Mouse (Mus musculus) T-helper 1 cell (primary cell): ENCODE measurements at regions not wholly inside any gene's neighbourhood (a gene's known extent, or its start where the extent isn't known, plus 50 kb on each side); places are given as distances from the start of the nearest gene placed in this dataset.

Experiments
- in situ Hi-C: fragments of 300-600 bp; cut with MboI, MseI; formaldehyde crosslinking; loops from one replicate; pipeline ENCODE4 v1.15.1; 2025; ENCODE audit warnings: high pct_unique_total_duplicates

DNA sequence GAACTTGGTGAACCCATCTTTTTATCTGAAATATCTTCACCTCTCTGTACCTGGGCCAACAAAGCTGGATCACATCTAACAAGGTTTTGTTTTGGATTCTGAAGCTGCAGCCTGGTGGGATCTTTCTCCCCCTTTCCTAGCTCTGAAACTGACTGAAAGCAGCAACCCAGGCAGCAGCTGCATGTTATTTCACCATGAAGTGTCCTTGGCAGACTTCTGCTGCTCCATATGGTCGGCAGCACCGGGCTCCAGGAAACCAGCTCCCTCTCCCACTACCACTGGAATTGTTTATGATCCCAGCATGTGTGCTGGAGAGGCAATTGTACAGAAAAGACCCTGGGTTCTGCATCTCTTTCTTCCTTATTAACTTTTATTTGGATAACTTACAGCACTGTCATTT is 145.0 kb downstream of the Spata18 start:
- in situ Hi-C loops, result no loop called here

DNA sequence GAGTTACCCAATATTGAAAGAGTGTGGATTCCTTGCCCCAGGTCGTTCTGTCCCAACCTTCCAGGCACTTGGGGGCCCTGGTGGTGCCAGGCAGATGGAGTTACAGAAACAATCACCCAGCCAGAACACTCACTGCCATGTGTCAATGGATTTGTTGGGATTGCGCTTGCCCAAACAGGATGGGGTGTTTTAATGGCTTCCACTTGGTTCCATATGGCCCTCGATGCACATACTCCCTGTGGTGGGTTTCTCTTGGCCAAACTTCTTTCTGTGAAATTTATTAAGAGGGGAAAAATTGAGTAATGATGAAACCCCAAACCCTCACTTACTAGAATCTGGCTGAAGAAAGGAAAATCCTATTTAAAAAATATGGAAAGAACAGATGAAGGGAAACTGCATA is 146.8 kb downstream of the Spata18 start:
- in situ Hi-C loops, result no loop called here

DNA sequence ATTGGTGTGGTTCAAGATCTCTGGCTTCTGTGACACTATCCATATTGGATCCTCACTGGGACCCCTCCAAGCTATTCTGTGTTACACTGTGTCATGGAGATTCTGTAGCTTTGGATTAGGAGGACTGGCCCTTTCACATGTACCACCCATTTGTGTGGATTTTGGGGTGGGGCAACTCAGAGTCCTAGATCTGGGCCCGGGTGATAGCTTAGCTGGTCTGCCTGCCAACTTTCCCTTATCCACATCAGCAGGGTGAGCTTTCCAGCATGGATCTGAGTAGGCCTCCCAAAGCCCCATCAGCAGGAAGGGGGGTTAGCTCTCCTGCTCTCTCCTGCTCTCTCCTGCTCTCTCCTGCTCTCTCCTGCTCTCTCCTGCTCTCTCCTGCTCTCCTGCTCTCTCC is 152.3 kb downstream of the Spata18 start:
- in situ Hi-C loops, result no loop called here

DNA sequence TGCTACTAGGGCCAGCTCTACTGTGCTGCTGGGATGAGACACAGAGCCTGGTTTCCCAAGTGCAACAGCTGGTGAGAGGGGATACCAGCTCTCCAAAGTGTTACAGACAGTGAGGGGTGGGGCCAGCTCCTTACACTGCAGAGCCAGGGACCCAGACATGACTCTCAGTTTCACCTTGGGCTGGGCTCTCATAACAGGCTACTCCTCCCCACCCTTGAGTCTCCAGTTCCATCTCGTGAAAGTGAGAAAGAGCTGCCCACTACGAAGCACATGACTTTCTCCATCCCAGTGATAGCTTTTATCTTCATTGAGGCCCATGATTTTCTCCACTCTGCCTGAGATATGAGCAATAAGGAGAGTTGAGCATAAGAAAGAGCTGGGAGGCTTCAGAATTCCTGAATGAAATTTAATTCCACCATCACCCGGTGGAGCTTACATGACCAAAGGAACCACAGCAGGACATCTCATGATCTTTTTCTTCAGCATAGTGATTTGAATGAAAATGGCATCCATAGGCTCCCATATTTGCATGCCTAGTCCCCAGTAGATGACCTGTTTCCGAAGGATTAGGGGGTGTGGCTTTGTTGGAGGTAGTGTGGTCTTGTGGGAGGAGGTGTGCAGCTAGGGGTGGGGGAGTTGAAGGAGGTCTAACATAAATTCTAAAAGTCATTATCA is 153.5 kb downstream of the Spata18 start:
- in situ Hi-C loops, result no loop called here

DNA sequence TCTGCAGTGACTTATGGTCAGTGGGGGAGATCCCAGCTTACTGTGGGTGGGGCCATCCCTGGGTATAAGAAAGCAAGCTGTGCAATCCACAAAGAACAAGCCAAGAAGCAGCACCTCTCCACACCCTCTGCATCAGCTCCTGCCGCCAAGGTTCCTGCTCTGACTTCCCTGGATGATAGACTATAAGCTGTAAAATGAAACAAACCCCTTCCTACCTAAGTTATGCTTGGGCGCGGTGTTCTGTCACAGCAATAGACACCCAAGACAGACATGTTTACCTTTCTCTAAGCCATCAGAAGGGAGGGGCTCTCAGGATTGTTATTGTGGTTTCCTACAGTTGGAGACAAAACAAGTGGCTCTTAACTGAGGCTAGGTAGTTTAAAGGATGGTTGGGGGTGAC is 159.5 kb downstream of the Spata18 start:
- in situ Hi-C loops, result no loop called here

DNA sequence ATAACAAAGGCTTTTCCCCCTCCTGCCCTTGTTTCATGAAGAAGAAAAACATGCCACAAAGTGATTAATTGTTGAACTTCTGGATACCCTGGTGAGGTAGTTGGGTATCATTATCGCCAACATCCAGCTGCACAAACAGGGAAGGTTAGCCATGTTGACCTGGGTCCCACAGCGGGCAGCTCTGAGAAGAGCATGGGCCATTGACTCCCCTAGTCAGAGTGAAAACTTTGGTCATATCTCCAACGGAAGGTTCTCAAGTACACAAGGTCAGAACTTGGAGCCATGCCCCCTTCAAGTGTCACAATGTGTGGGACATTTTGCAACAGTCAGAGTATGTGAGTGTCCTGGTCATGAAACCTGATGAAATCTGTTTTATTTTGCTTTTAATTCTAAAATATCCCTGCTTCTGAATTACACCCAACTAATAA is 159.9 kb downstream of the Spata18 start:
- in situ Hi-C loops, result no loop called here

DNA sequence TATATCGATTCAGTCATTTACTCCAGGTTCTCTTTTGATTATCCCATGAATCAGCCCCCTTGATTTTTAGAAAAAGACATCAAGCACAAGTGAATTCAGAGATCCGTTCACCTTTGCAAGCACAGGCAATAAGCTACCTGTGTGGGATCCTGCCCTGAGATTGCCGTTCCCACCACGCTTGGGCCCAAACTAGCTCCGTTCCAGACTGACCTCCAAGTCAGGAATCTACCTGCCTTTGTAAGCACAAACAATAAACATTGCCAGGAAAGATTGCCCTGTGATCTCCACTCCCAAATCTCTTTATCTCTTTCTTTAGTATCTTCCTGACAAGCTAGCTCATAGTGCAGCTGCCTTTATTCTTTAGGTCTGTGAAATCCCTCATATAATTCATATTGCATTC is 164.6 kb downstream of the Spata18 start:
- in situ Hi-C loops, result no loop called here

DNA sequence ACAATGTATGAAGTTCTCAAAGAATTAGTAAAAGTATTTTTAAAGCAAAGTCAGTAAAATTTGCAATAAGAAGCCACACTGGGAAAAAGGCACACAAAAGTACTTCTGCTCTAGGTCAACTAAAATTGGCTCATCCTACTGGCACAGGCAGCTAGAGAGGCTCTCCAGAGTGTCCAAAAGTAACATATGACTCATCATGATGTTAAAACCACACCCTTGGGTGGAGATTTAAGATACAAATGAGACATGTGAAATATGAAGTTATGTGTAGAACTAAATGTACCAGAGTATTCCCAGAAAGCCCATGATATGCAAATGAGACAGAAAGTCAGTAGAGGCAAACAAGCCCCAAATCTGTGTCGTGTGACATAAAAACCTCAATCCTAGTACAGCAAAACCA is 166.0 kb downstream of the Spata18 start:
- in situ Hi-C loops, result no loop called here

DNA sequence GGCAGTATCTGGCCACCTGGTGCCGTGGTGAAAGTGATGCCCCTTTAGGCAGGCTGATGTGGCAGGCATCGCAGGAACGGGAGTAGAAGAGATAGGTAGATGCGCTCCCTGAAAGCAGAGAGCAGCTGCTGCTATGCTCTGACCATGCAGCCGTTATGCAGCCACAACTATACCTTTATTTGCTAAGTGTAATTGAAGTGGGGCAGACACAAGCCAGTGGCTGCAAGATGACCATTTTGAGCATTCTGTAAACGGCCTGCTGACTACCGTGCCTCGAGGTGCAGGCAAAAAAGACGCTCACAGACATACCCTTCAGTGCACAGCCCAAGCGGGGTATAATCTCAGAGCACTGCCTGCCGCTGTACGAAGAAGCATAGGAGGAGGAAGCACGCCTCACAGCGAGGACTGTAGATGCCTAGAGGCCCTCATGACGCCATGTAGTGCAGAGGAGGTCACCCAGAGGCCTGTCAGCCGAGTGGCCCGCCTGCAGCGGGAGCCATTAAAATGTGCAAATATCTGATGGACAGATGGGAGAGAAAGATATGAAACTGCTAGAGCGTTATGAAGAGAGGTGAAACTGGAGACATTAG is 170.9 kb downstream of the Spata18 start:
- in situ Hi-C loops, result no loop called here

DNA sequence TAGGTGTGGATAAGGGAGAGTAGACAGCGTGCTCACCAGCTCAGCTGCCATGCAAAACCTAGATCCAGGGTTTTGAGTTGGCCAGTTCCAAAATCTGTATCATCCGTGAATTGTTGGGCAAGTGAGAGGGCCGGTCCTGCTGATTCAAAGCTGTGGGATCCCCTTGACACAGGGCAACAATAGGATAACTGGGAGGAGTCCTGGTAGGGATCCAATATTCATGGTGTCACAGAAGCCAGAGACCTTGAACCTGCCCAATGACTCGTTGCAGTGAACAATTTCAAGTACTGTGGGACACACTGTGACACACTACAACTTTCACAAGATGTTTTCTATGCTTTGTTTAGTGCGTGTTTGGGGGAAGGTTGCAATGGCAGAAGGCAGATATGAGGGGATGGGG is 172.2 kb downstream of the Spata18 start:
- in situ Hi-C loops, result no loop called here

DNA sequence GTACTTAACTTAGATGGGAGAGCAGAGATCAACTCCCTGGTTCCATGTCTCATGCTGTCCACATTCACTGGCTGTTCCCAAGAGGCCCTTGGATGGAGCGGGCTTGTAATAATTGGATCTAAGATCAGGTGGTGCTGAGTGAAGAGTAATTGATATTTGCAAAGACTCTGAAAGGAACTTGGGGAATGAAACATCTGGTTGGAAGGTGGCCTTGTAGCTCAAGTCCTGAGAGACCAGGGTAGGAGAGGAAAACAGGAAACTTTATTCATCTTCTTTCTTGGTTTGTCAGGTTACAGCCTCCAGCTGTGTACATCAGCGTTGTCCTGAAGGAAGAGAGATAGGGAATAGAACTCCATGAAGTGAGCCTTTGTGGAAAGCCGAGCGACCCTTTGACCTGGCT is 175.8 kb downstream of the Spata18 start:
- in situ Hi-C loops, result no loop called here

DNA sequence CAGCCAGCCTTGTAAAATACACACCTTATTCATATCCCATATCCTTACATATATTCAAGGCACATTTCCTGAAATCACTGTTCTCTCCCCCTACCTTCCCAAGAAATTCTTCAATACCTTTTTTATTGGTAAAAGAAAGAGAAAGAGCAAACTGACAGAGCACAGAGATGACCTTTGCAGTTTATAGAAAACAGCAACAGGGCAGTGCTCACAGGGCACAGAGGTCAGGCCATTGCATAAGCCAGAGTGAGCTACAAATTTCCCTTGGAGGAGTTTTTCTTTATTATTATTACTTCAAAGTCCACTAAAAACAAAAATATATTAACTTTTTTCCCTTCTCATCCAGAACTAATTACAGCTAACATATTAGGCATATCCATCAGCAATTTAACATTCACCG is 182.5 kb downstream of the Spata18 start:
- in situ Hi-C loops, result no loop called here

DNA sequence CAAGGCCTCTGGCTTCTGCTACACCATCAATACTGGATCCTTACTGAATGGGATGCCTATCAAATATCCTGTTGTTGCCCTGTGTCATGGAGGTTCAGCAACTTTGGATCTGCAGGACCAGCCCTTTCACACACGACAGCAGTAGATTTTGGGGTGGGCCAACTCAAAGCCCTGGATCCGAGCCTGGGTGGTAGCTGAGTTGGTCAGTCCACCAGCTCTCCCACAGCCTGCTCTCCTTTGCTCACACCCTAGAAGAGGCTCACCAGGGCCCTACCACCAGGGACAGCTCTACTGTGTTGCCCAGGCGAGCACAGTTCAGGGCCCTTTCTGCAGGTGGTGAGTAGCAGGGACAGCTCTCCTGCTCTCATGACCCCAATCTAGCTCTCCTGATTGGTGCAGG is 192.6 kb downstream of the Spata18 start:
- in situ Hi-C loops, result no loop called here

DNA sequence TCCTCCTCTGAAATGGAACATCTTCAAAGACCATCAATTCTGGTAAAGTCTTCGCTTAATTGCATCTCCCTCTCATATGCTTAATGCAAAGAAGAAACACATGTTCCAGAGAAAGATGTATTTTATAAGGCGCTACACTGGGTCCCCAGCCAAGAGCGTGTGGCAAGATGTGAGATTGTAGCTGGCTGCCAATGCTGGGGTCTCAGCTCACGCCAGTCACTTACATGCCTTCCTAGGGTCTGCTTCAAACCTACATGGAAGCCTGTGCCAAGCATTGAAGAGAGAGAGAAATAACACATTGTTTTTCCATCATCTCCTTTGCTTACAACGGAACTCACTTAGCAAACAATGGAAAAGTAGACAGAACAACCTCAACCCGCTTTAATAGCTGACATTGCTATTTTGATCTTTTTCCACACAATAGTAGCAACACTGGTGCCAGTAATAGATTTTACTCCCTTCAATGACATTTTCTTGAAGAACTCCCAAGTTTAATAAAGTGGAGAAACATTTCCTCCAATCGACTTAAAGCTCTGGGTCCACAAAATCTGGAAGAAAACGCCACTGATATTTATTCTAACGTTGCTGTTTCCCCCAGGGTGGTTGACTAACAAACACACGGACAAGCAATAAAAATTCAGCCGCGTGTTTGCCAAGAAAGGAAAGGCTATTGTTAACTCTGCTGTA is 195.1 kb downstream of the Spata18 start:
- in situ Hi-C loops, result no loop called here

DNA sequence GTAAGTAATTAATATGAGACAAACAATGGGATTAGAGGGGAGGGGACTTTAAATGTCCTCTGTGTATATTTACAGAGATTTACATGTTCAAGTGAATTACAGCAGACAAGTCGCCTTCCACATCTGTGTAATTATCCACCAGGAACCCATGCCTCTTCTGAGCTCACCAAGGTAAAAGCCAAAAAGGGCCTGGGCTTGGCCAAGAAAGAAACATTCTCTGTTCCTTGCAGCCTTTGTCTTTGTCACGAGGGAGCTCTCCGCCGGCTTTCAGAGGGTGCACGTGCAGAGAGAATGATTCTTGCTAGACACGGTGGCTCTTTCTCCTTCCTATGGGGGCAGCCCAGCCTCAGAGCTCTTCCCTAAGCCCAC is 195.6 kb downstream of the Spata18 start:
- in situ Hi-C loops, result no loop called here

DNA sequence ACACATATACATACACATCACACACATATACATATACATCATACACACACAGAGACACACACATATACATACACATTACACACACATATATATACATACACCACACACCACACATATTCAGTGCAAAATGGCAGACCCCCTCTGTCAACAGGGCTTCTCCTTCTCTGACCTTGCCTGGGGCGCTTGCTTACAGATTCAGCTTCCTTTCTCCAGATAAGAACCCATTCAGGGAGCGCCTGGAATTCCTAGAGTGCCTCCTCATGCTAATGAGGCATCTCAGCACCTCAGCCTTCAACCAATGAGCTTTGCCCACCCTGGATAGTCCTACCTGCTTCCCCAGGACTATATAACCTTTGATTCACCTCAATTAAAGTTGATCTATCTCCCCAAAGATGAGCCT is 200.3 kb downstream of the Spata18 start:
- in situ Hi-C loops, result no loop called here

DNA sequence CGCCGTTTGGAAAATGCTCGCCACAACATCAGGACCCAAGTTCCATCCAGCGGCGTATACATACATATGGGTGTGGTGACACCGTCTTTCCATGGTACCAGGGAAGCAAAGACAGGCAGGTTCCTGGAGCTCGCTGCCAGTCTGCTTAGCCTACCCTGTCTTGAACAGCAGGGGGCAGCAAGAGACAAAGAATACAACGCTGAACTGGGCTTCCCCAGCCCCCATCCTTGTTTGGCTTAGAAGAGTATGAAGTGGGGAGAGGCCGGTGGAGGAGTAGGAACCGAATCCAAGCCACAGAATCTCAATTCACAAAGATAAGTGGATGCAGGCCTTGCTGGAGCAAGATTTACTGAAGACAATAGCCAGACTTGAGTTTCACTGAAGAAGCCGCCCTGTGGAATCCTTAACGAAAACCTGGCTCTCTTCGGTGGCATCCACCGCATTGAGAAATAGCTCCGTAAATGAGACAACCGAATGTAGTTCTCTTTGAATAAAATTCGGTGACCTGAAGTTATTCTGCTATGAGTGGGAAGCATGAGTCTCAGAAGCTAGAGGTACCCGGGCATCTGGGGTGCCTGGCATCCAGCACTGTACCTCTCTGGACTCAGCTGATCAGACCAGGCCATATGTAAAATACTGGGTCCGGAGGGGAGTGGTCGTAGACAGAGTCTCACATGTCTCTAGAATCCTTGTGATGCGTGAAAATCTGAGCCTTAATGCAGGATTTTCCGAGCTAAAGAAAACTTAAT is 203.0 kb downstream of the Spata18 start:
- in situ Hi-C loops, result no loop called here

DNA sequence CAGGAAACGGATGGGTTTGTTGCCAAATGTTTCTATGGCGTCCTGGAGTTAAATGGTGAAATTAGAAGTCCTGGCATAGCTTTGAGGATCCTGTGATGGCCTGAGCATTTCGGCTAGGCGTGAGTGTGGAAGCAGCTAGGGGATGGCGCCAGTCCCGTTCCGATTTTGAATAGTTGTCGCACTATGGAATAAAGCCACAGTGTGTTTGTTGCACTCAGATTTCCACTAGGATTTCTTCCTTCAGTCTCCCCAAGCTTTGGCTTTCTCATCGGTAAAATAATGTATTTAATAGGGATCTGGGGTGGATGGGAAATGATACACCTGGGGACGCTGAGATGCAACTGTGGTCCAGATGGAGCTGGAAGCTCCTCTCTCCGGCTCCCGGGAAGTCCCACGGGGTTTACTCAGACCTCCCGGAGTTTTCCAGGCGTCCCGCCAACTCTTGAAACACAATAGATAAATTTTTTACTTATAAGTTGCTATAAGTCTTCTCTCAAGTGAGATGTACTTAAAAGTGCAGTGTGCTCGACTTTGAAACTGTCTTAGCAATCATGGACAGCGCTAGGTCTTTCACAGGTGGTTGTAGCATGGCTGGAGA is 203.7 kb downstream of the Spata18 start:
- in situ Hi-C loops, result no loop called here

DNA sequence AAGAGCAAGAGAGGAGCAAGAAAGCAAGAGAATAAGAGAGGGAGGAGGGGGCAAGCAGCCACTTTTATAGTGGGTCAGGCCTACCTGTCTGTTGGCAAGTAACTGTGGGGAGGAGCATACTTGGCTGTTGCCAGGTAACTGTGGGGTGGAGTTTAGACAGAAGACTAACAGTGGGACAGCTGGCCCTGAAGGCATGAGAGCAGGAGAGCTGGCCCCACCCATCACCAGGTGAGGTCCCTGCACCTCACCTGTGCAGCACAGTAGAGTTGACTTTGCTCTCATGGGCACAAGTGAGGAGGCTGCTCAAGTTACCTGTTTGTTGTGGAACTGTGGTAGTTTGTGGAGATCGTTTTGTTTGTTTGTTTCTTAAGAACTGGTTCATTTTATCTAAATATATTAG is 208.1 kb downstream of the Spata18 start:
- in situ Hi-C loops, result no loop called here

DNA sequence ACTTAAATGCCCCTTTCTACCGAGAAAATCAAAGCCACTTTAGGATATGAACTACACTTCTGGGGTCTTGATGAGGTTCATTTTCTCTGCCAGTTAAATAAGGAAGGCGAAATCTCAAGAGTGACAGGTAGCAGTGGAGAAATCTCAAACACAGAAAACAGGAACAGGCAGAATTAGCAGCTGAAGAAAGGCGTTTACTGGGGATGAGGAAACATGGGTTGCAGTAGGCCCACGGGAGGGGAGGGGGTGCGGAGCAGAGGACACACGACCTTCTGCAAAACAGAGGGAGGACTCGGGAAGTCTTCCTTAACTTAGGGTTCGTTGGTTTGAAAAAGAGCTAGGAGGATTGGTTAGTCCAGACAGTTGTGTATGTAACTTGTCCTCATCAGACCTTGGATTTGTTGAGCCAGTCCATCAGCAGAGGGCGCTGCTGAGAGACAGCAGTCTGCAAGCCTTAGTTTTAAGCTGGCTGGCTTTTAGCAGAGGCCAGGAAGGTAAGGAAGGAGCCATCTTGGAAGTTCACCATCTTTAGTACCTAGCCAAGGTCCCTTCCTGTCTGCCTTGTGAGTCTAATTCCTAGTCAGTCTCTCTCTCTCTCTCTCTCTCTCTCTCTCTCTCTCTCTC is 204.0 kb downstream of the Usp46 start:
- in situ Hi-C loops, result loop anchor here (5.0 kb wide), 1 partner anchor 413 kb away; no protein-coding TSS in a partner anchor

DNA sequence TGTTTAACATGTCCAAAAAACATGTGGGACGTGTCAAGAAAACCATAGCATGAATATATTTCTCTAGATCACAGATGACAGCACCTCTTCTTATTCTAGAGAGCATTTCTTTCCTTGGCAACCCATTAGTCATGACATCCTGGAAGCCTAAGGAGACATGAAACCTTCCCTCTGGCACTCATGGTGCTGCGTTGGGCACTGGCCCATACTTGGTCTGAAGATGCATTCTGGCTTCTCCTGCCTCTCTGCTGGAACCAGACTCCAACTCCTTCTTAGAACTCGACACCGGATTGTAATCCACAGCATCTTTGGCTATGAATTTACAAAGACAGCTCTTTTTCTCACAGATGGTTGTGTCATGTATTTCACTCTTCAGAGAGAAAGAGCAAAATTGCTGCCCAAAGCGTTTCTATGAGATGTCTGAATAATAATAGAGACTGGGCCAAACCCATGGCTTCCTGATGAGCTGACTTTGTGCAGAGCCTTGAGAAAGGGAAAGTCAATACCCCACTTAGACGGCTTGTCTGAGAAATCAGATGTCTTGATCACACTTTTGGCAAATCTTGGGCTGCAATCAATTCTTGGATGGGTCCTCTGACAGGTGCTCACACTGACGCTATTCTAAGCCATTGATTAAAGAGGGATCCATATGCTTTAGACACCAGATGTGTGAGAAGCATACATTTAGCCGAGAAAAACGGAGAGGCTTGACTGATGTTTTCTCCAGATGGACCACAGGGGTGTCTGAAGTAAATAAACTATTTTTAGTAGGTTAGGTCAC is 195.4 kb downstream of the Usp46 start:
- in situ Hi-C loops, result no loop called here
